Mouse (Mus musculus) megakaryocyte, embryonic 14.5 days (primary cell): ENCODE measurements around the gene Atp1a4. TPM values are rescaled to one million over a fixed set of nuclear protein-coding genes. Genes with fewer than 3 reads are reported as not detected.

ENCODE experiments used
- H3K27me3 ChIP-seq: replicated peaks from 2 replicates; pipeline ENCODE3; 2012; ENCODE audit warnings: inconsistent platforms
- H3K36me3 ChIP-seq: replicated peaks from 2 replicates; pipeline ENCODE3; 2012; ENCODE audit warnings: low read length, inconsistent platforms, mixed read lengths
- H3K4me1 ChIP-seq: 2 replicates; pipeline ENCODE4 v1.6.1; 2012; ENCODE audit warnings: inconsistent platforms
- H3K4me3 ChIP-seq: replicated peaks from 2 replicates; pipeline ENCODE3; 2012; ENCODE audit warnings: moderate library complexity, mild to moderate bottlenecking, inconsistent platforms
- H3K9me3 ChIP-seq: 2 replicates; pipeline ENCODE4 v1.6.1; 2012; ENCODE audit warnings: inconsistent platforms
- FLI1 ChIP-seq: IDR thresholded peaks from 2 replicates; pipeline ENCODE4 v1.6.1; 2012; ENCODE audit warnings: low read length, inconsistent platforms, mixed read lengths
- GATA1 ChIP-seq: IDR thresholded peaks from 3 replicates; pipeline ENCODE4 v1.6.1; 2012; ENCODE audit warnings: mixed read lengths, low read length, inconsistent platforms, borderline replicate concordance
- polyA plus RNA-seq: library from polyadenylated mRNA; stranded (reverse); fragments of >175 nt; gene quantifications from 2 replicates; pipeline ENCODE4 v1.2.3, GENCODE M21; 2012; ENCODE audit warnings: low replicate concordance; ENCODE audit not compliant: insufficient read depth

The Atp1a4 gene
- polyA plus RNA-seq, 1 experiment, result not detected

- no peak within 1 kb of the TSS for H3K4me3 ChIP-seq
- peaks cover 79% of the 10 kb centered on the region for H3K27me3 ChIP-seq
- TF ChIP-seq GATA1 (no peak), FLI1 (no peak)
- H3K4me1 ChIP-seq, result peaks cover 15% of the 10 kb centered on the region
- no peaks in the 10 kb centered on the region for H3K36me3 ChIP-seq
- no peaks in the 10 kb centered on the region for H3K9me3 ChIP-seq
These were observed 39.7 kb upstream of the Atp1a4 start, which contains the start of gene Atp1a2 for GRCm38 (mm10) chr1:172297611-172298537. Gene Atp1a2, minus strand, starts transcription at chr1:172298064.

DNA sequence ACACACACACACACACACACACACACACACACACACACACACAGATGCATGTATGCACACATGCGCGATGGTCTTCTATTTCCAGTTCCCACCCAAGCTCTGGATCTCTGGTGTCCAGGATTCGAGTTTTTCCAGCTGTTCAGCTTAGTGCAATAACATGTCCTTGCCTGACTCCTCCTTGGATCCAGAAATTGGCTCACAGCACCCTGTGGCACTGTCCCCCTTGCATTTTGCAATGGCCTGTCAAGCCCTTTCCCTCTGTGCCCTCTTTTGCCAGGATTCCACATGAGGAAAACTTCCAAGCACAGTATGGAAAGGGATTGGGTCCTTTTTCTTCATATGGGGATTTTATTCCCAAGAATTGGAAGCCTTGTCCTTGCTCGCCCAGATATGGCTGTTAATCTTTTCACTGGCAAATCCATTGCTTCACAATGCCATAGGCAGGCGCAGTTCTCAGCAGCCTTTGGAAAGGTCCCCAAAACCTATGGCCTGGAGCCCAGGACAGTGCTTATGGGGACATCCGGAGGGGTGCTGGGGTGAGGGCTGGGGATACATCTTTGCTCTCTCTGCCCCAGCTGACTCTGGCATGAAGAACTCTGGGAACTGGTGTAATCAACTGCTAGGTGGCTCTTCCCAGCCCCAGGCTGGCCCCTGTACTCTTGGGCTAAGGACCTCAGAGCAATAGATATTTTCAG, 38.7 kb upstream of the Atp1a4 start:
- Histone ChIP-seq H3K4me3 (no peak overlapping the region), H3K9me3 (no peaks in the 10 kb centered on the region), H3K36me3 (no peaks in the 10 kb centered on the region), H3K27me3 (peaks cover 80% of the 10 kb centered on the region), H3K4me1 (peaks cover 7% of the 10 kb centered on the region)
- TF ChIP-seq FLI1, result no peak
- TF ChIP-seq GATA1, result no peak

DNA sequence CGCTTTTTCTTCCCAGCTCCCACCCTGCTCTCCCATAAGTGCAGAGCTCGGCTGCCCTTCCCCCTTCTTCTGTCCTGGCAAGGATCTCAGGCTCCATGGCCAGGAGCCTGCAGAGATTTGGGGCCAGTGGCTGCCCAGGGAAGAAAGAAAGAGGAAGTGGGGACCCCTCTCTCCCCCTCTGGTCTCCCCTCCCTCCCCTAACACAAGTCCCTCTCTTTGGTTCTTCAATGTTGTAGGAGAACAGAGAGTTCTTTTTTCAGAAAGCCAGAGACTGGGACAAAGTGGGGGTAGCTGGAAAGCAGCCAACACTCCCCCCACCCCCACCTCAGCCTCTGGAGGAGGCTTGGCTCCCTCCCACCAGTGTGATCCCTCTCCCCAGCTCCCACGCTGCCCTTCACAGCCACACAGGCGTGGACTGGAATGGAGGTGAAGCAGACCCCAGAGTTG, 37.6 kb upstream of the Atp1a4 start:
- Histone ChIP-seq H3K9me3 (no peaks in the 10 kb centered on the region), H3K4me3 (no peak overlapping the region), H3K27me3 (peaks cover 86% of the 10 kb centered on the region), H3K4me1 (peaks cover 7% of the 10 kb centered on the region), H3K36me3 (no peaks in the 10 kb centered on the region)
- TF ChIP-seq GATA1 (no peak), FLI1 (no peak)

DNA sequence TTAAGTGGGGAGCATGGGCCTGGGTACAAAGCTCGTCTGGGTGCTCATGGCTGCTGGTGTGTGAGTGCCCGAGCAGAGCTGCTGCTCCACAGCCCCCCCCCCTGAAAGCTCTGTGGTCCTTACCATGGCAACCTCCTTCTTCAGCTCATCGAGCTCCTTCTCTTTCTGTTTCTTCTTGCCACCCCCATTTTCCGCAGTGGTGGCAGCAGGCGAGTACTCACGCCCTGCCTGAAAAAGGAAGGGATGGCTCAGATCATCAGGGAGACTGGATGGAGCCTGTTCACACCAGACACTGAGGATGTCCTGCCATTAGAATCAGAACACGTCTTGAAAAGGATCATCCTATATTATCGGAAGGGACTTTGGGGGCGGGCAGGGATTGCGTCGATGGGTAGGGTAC, 35.2 kb upstream of the Atp1a4 start:
- Histone ChIP-seq H3K9me3 (no peaks in the 10 kb centered on the region), H3K27me3 (peaks cover 88% of the 10 kb centered on the region), H3K4me1 (peaks cover 8% of the 10 kb centered on the region), H3K4me3 (no peak overlapping the region), H3K36me3 (no peaks in the 10 kb centered on the region)
- TF ChIP-seq FLI1 (no peak), GATA1 (no peak)

GRCm38 (mm10) chr1:172292880-172293279, 34.7 kb upstream of the Atp1a4 start:
- no peak for TF ChIP-seq FLI1
- no peak for TF ChIP-seq GATA1
- H3K36me3 ChIP-seq, result no peaks in the 10 kb centered on the region
- no peak overlapping the region for H3K4me3 ChIP-seq
- no peaks in the 10 kb centered on the region for H3K9me3 ChIP-seq
- peaks cover 10% of the 10 kb centered on the region for H3K4me1 ChIP-seq
- peaks cover 82% of the 10 kb centered on the region for H3K27me3 ChIP-seq

- H3K27me3 ChIP-seq, result peaks cover 74% of the 10 kb centered on the region
- no peaks in the 10 kb centered on the region for H3K36me3 ChIP-seq
- H3K9me3 ChIP-seq, result no peaks in the 10 kb centered on the region
- H3K4me1 ChIP-seq, result peaks cover 7% of the 10 kb centered on the region
- no peak overlapping the region for H3K4me3 ChIP-seq
- TF ChIP-seq GATA1, result no peak
- TF ChIP-seq FLI1, result no peak
These were observed 31.4 kb upstream of the Atp1a4 start for GRCm38 (mm10) chr1:172289617-172289946.

DNA sequence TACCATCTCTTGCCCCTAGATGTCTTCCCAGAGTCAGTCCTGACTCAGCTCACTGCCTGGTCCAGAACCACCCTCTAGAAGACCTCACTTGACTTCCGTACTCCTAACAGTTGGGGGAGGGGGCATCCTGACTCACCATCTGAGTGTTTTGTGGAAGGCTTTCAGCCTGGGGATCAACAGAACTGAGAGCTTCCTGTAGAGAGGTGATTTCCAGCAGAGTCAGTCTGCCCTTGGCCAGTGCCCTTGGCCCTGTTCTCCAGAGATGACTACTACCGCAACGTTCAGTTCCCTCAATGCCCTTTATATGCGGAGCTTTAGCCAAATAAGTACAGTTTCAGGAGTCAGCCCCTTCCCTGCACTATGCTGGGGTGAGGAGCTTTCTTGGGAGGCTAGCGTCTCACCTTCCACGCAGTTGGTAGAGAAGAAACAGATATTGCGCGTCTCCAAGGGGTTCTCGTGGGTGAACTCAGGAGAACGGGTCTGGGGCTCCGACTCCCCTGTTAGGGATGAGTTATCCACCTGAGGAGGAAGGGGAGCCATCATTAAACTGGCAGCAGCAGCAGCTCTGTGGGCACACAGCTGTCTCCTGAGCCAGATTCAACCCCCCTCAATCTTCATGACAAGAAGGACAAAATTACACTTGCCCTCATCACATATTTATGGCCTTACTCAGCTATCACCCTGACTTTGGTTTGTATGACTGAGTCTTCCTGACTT, 30.8 kb upstream of the Atp1a4 start:
- no peaks in the 10 kb centered on the region for H3K9me3 ChIP-seq
- H3K27me3 ChIP-seq, result peaks cover 75% of the 10 kb centered on the region
- no peaks in the 10 kb centered on the region for H3K36me3 ChIP-seq
- TF ChIP-seq FLI1 (no peak), GATA1 (no peak)
- H3K4me1 ChIP-seq, result peaks cover 7% of the 10 kb centered on the region
- H3K4me3 ChIP-seq, result no peak overlapping the region

- no peaks in the 10 kb centered on the region for H3K9me3 ChIP-seq
- H3K27me3 ChIP-seq, result peaks cover 72% of the 10 kb centered on the region
- H3K4me3 ChIP-seq, result no peak overlapping the region
- no peaks in the 10 kb centered on the region for H3K36me3 ChIP-seq
- TF ChIP-seq FLI1 (no peak), GATA1 (no peak)
- peaks cover 7% of the 10 kb centered on the region for H3K4me1 ChIP-seq
These were observed 28.5 kb upstream of the Atp1a4 start for GRCm38 (mm10) chr1:172286740-172287139.

GRCm38 (mm10) chr1:172284221-172284620, 26.0 kb upstream of the Atp1a4 start:
- Histone ChIP-seq H3K36me3 (no peaks in the 10 kb centered on the region), H3K9me3 (no peaks in the 10 kb centered on the region), H3K4me3 (no peak overlapping the region), H3K4me1 (peaks cover 22% of the 10 kb centered on the region), H3K27me3 (peaks cover 70% of the 10 kb centered on the region)
- no peak for TF ChIP-seq GATA1
- TF ChIP-seq FLI1, result no peak
